Mouse (Mus musculus): ENCODE results near the gene Kcnn3. TPM values are rescaled to one million over a fixed set of nuclear protein-coding genes. Genes with fewer than 3 reads are reported as not detected.

The Kcnn3 gene
- polyA plus RNA-seq, 2 experiments = 0.03 TPM; not detected in 1

GRCm38 (mm10) chr3:89696152-89696821 lies 176.3 kb downstream of the Kcnn3 start:
- H3K4me1 ChIP-seq (replicated peaks; ENCODE audit: control insufficient read depth in 2 of 2, insufficient read depth in 2 of 2, low read length in 1 of 2) = no peaks in the 10 kb centered on the region
- H3K27me3 ChIP-seq (ENCODE audit: control insufficient read depth, insufficient read depth, low read length) = no peaks in the 10 kb centered on the region; the same call in 1 of the 2 replicates
- no peak overlapping the region for H3K9ac ChIP-seq (replicated peaks)
- no peak for DNase-seq (ENCODE audit: low read depth in 3 of 3, low spot score in 3 of 3)
- WGBS (ENCODE audit: insufficient replicate concordance) = 69% methylated on average over 12 of the region's 12 CpGs
- no peaks in the 10 kb centered on the region for H3K36me3 ChIP-seq (replicated peaks; ENCODE audit: control insufficient read depth, insufficient read depth, low read depth)
- no peak for ATAC-seq (ENCODE audit: insufficient read depth)
- H3K4me3 ChIP-seq (ENCODE audit: insufficient read depth in 1 of 2, low read depth in 2 of 2, low read length in 2 of 2) = no peak overlapping the region
- no peak overlapping the region for H3K27ac ChIP-seq
- no peak overlapping the region for H3K4me2 ChIP-seq (ENCODE audit: low read depth)
- TF ChIP-seq EP300 (IDR thresholded peaks at IDR 0.05; ENCODE audit: low read depth) = no peak
- TF ChIP-seq CTCF (IDR thresholded peaks at IDR 0.05; ENCODE audit: low read depth) = no peak
- no peaks in the 10 kb centered on the region for H3K9me3 ChIP-seq (ENCODE audit: control insufficient read depth, low read length)

DNA sequence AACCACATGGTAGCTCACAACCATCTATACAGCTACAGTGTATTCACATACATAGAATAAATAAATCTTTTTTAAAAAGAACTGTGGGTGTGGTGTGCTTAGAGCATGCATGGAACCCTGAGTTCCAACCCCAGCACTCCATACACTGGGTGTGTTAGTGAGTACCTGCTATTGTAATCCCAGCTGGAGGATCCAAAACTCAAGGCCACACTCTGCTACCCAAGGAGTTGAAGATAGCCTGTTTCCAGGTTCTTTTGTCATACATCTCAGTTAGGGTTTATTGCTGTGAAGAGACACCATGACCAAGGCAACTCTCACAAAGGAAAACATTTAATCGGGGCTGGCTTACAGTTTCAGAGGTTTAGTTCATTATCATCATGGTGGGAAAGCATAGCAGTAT lies 179.0 kb downstream of the Kcnn3 start:
- 65% methylated on average over 1 of the region's 1 CpGs for WGBS (ENCODE audit: insufficient replicate concordance)
- TF ChIP-seq CTCF (IDR thresholded peaks at IDR 0.05; ENCODE audit: low read depth) (no peak), EP300 (IDR thresholded peaks at IDR 0.05; ENCODE audit: low read depth) (no peak)
- Histone ChIP-seq H3K4me2 (ENCODE audit: low read depth) (no peak overlapping the region), H3K9ac (replicated peaks) (no peak overlapping the region), H3K36me3 (replicated peaks; ENCODE audit: control insufficient read depth, insufficient read depth, low read depth) (no peaks in the 10 kb centered on the region), H3K4me1 (replicated peaks; ENCODE audit: control insufficient read depth in 2 of 2, insufficient read depth in 2 of 2, low read length in 1 of 2) (no peaks in the 10 kb centered on the region), H3K9me3 (ENCODE audit: control insufficient read depth, low read length) (no peaks in the 10 kb centered on the region), H3K27ac (no peak overlapping the region), H3K4me3 (ENCODE audit: insufficient read depth in 1 of 2, low read depth in 2 of 2, low read length in 2 of 2) (no peak overlapping the region), H3K27me3 (ENCODE audit: control insufficient read depth, insufficient read depth, low read length) (no peaks in the 10 kb centered on the region; the same call in 1 of the 2 replicates)
- no peak for ATAC-seq (ENCODE audit: insufficient read depth)
- no peak for DNase-seq (ENCODE audit: low read depth in 3 of 3, low spot score in 3 of 3)

DNA sequence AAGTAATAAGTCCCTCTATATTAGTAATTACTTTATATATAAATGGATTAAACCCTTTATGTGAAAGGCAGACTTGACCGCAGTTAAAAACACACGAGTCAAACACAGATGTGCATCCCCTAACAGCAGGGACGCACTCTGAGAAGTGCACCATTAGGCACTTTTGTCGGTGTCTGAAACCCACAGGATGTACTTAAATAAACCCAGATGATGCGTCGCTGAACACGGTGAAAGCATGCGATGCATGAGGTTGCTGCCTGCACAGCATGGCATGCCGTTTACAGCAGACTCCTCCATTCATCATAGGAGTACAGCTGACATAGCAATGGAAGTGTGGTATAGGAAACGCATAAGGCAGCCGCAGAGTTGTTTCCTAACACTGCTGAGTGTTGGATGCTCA lies 180.5 kb downstream of the Kcnn3 start:
- no peak for ATAC-seq (ENCODE audit: insufficient read depth)
- TF ChIP-seq CTCF (IDR thresholded peaks at IDR 0.05; ENCODE audit: low read depth) = no peak
- TF ChIP-seq EP300 (IDR thresholded peaks at IDR 0.05; ENCODE audit: low read depth) = no peak
- Histone ChIP-seq H3K27me3 (ENCODE audit: control insufficient read depth, insufficient read depth, low read length) (no peaks in the 10 kb centered on the region; the same call in 1 of the 2 replicates), H3K4me3 (ENCODE audit: insufficient read depth in 1 of 2, low read depth in 2 of 2, low read length in 2 of 2) (no peak overlapping the region), H3K27ac (no peak overlapping the region), H3K9ac (replicated peaks) (no peak overlapping the region), H3K4me1 (replicated peaks; ENCODE audit: control insufficient read depth in 2 of 2, insufficient read depth in 2 of 2, low read length in 1 of 2) (no peaks in the 10 kb centered on the region), H3K36me3 (replicated peaks; ENCODE audit: control insufficient read depth, insufficient read depth, low read depth) (no peaks in the 10 kb centered on the region), H3K9me3 (ENCODE audit: control insufficient read depth, low read length) (no peaks in the 10 kb centered on the region), H3K4me2 (ENCODE audit: low read depth) (no peak overlapping the region)
- no peak for DNase-seq (ENCODE audit: low read depth in 3 of 3, low spot score in 3 of 3)
- 66% methylated on average over 11 of the region's 11 CpGs for WGBS (ENCODE audit: insufficient replicate concordance)

GRCm38 (mm10) chr3:89703596-89703995 lies 183.6 kb downstream of the Kcnn3 start:
- WGBS (ENCODE audit: insufficient replicate concordance) = 31% methylated on average over 3 of the region's 3 CpGs
- no peak overlapping the region for H3K4me3 ChIP-seq (ENCODE audit: insufficient read depth in 1 of 2, low read depth in 2 of 2, low read length in 2 of 2)
- no peak overlapping the region for H3K4me2 ChIP-seq (ENCODE audit: low read depth)
- no peaks in the 10 kb centered on the region for H3K36me3 ChIP-seq (replicated peaks; ENCODE audit: control insufficient read depth, insufficient read depth, low read depth)
- H3K27me3 ChIP-seq (ENCODE audit: control insufficient read depth, insufficient read depth, low read length) = no peaks in the 10 kb centered on the region; the same call in 1 of the 2 replicates
- DNase-seq (ENCODE audit: low read depth in 3 of 3, low spot score in 3 of 3) = no peak
- TF ChIP-seq EP300 (IDR thresholded peaks at IDR 0.05; ENCODE audit: low read depth) = no peak
- TF ChIP-seq CTCF (IDR thresholded peaks at IDR 0.05; ENCODE audit: low read depth) = no peak
- H3K27ac ChIP-seq = no peak overlapping the region
- H3K9ac ChIP-seq (replicated peaks) = no peak overlapping the region
- ATAC-seq (ENCODE audit: insufficient read depth) = no peak
- H3K9me3 ChIP-seq (ENCODE audit: control insufficient read depth, low read length) = no peaks in the 10 kb centered on the region
- no peaks in the 10 kb centered on the region for H3K4me1 ChIP-seq (replicated peaks; ENCODE audit: control insufficient read depth in 2 of 2, insufficient read depth in 2 of 2, low read length in 1 of 2)

DNA sequence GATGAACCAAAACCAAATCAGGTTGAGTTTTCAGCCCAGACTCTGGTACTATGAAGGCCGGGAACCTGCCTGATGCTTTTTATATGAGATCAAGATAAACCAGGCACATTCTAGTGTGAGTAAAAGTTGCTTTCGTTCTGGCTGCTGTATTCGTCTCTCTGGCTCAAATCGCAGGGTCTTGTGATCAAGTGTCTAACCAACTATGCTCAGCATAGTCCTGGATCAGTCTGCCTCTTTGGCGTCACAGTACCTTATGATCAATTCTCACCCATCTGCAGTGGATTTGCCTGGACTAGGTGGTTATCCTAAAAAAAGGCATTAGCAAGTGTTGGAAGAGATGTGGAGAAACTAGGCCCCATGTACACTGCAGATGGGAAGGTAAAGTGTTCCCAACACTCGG lies 184.1 kb downstream of the Kcnn3 start:
- no peak for TF ChIP-seq EP300 (IDR thresholded peaks at IDR 0.05; ENCODE audit: low read depth)
- TF ChIP-seq CTCF (IDR thresholded peaks at IDR 0.05; ENCODE audit: low read depth) = no peak
- H3K4me1 ChIP-seq (replicated peaks; ENCODE audit: control insufficient read depth in 2 of 2, insufficient read depth in 2 of 2, low read length in 1 of 2) = no peaks in the 10 kb centered on the region
- no peak overlapping the region for H3K9ac ChIP-seq (replicated peaks)
- H3K9me3 ChIP-seq (ENCODE audit: control insufficient read depth, low read length) = no peaks in the 10 kb centered on the region
- H3K27ac ChIP-seq = no peak overlapping the region
- no peaks in the 10 kb centered on the region for H3K36me3 ChIP-seq (replicated peaks; ENCODE audit: control insufficient read depth, insufficient read depth, low read depth)
- no peak overlapping the region for H3K4me2 ChIP-seq (ENCODE audit: low read depth)
- H3K27me3 ChIP-seq (ENCODE audit: control insufficient read depth, insufficient read depth, low read length) = no peaks in the 10 kb centered on the region; the same call in 1 of the 2 replicates
- DNase-seq (ENCODE audit: low read depth in 3 of 3, low spot score in 3 of 3) = no peak
- WGBS (ENCODE audit: insufficient replicate concordance) = 65% methylated on average over 6 of the region's 6 CpGs
- no peak for ATAC-seq (ENCODE audit: insufficient read depth)
- no peak overlapping the region for H3K4me3 ChIP-seq (ENCODE audit: insufficient read depth in 1 of 2, low read depth in 2 of 2, low read length in 2 of 2)
